Mouse (Mus musculus): ENCODE measurements around the gene Cdcp2.

Gene Cdcp2

DNA sequence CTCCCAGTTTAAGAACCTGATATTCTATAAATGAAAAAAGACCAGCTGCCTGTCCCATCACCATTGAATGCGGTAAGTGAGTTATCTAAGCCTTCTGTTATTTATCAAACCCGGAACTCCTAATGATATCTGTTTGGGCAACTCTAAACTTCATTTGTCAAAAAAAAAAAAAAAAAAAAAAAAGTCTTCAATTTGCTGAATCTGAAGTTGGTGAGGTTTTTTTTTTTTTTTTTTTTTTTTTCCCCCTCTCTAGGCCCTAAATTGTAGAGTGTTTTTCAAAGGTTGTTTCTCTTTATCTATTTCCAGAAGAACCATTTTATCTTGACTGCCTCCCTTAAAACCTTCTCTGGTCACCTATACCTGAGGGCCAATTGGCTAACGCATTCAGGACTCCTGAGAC is 38.2 kb downstream of the Cdcp2 start:
- no peak for DNase-seq

DNA sequence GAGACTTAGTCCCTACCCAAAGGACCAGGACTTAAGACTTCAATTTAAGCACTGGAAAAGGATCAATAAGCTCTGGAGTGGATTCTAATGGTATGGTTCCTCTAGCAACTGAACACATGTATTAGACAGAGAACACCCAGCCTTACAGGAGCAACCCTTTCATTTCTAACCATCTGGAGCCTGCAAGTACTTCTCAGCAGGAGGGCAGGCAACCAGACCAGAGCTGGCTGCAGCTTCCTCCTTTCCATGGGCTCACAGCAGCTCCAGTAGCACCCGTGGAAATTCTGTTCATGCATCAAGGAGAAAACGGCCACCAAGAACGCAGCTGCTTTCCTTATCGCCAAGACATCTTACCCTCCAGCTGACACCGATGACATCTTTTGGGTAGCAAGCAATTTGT is 39.0 kb downstream of the Cdcp2 start:
- peak; percentile 52 to 65 for DNase-seq

DNA sequence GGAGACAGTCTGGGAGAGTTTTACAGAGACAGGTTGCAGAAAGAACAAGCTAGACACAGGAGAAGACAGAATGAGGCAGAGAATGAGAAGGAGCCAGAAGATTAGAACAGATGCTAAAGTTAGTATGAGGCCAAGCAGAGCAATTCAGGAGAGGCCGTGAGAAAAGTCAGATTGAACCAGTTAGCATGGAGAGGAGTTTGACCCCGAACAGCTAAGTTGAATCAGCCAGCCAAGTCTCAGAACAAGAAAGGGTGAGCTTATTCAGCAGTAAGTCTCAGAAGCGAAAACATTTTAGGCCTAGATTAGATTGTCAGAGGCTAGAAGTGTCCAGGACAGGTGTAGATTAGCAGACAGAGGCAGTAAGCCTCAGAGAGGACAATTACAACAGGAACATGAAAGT is 39.8 kb downstream of the Cdcp2 start:
- no peak for DNase-seq

DNA sequence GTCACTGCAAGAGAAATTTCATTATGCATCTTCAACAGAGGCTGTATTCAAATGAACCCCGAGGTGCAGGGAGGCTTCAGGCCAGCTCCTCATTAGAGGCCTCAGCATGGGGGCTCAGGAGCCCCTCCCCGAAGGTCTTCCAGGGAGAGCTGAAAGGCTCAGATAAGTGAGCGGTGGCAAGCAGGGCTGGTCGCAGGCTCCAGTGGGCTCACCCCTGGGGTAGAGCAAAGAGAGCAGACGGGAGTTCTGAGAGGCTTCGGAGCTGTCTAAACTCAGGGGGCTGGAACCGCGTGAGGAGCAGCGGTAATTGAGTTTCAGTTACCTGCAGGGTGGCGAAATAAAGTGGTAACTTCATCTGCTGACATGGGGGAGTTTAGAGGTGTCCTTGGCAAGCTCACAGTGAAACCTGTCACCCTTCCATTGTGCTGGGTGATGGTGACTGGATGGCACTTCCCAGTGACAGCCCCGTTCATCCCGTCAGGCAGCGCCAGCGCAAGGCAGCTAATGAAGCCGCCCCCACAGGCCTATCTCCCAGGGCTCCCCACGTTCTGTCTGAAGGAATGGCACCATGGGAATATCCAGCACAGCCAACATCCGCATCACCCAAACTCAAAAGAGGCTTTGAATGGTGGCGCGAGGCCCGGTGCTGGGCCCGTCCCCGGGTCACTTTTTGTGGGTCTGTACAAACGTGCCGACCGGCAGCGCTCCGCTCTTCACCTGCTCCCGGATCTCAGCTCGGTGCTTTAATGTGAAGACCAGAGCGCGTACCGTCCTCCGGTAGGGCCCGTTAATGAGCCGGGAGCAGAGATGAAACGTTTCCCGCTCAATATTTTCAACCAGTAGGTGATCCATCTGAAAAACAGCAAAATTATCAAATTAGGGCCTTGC is 42.5 kb downstream of the Cdcp2 start:
- peak in 1 of 2 experiments; percentile 24 for DNase-seq

DNA sequence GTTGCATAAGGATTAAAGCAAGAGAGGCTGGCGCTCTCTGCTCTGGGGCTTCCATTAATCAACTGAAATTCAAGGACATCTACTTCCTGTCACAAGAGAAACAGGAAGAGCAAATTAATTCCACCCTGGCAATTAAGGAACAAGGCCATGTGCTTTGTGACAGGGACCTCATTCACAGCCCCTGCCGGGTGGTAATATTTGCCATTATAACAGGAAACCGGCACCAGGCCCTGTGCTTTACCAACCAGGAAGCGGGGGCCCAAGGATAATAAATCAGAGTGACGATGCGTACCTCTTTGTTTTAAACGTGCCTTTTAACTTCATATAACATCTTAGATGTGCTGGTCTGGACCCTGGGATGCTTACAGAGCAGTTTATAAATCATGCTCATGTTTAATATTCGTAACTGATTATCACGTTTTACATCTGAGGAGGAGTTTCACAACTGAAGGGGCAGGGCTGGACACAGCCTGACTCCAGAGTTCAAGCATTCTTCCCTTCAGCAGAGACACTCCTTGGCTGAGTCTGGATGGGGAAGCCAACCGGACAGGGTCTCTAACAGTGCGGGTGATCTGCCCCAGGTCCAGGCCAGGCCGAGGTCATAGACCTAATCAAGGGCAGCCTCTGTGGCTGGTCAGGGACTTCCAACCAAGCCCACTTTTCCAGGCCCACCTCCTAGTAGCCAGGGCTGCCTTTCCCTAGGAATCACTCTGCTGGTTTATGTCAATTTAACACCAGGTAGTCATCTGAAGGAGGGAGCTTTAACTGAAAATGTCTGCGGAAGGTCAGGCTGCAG is 43.3 kb downstream of the Cdcp2 start:
- no peak for DNase-seq

DNA sequence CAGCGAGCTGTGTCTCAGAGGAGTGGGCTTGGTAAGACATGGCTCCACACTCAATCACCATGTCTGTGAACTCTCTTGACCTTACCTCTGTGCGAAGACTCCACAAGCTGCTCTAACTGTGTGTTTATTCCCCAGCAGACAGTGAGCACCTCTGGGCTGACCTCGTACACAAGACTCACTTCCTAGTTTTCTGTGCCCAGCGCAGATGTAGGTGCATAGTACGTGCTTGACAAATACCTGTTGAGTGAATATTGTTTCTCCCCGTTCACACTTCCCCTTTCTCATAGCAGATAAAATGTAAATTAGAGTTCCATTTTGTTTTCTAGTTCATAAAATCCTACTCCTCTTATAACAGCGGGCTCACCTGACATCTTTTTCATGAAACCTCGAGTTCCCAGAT is 46.8 kb downstream of the Cdcp2 start:
- no peak for DNase-seq

DNA sequence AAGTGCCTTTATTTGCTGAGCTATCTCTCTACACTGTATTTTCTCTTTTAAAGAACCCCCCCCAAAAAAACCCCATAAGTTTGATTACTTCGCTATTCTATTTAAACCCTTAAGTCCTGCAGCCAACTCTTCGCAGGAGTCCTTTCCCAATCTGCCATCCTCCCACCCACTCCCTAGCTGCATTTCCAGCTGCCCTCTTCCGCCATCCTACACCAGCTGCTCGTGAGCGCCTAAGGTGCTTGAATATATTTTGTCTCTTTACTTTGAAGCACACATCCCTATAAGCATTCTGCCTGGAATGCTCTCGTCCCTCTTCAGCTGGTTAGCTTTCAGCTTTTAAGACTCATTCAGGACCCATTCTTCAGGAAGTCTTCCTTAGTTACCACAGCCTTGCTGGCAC is 54.3 kb downstream of the Cdcp2 start:
- no peak for DNase-seq

DNA sequence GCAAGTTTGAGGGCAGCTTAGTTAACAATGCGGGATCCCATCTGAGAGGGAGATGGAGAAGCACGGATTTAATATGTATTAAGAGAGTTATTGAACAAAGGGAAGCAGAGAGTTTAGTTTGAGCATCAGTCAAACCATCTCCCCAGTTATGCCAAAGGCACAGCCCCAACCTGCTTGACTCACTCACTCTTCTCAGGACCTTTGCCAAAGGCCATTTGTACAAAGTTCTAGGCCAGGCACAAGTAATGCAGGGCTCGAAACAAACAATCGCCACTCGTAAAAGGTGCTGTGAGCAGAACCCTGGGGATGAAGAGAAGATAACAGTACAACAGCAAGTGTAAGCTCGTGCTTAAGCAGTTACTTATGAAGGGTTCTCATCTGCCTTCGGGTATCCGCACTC is 55.9 kb downstream of the Cdcp2 start:
- DNase-seq = no peak

DNA sequence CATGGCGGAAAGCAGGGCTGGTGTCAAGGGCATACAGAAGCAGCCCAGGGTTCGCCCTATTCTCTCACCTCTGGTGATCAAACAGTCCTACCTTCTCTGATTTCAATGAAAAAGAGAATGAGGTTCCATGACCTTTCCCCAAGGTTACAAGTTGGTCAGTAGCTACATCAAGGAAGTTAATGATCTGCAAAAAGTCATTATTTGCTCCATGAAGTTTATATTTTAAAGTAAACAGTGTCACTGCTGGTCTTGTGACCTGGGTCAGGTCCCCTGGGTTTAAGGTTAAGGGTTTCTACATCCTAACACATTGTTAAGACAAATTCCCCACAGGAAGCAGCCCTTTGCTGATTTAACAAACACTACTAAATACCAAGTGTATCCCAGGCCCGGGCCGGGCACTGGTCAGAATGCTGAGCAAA is 60.3 kb downstream of the Cdcp2 start:
- DNase-seq = no peak

DNA sequence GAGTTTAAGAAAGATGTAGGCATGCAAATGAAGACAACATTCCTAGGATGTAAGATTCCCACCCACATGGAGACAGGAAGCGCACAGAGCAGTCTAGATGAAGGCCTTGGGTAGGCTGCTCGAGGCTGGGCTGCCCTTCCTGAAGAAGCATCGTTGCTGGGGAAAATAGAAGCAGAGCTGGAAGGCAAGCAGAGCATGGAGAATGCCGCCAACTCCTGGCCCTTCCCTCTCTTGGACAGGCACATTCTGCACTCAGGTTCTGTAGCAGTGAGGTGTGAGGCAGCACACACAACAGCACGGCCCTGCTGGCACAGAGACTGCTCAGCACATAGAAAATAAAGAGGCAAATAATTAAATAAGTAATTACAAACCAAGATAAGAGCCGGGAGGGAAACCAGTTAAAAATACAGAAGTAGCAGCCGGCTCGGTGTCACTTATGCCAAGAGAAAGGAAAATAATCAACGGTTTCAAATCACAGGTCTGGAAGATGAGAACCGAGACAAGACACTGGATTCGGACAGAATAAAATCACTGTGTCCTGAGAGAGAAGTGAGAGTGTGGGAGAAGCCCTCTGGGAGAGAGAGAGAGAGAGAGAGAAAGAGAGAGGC is 62.6 kb downstream of the Cdcp2 start:
- no peak for DNase-seq

DNA sequence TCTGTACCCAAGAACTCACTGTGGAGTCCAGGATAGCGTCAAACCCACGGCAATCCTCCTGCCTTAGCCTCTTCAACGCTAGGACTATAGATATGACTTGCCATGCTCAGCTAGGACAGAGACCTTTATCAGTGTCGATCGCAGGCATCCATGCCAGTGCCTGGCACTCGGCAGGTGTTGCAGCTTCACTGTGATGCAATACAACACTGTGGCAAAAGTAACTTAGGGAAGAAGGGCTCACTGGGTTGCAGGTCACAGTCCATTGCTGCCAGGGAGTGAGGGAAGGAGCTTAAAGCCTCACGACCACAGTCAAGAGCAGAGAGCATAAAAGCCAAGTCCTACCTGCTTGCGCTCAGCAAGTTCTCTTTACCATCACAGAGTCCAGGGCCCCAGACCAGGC is 63.5 kb downstream of the Cdcp2 start:
- no peak for DNase-seq

Data from cerebellum, postnatal 10 days (tissue).